Mouse (Mus musculus) adrenal gland, adult 10 weeks (tissue): ENCODE data around the gene Supt3. TPM values are rescaled to one million over a fixed set of nuclear protein-coding genes. Genes with fewer than 3 reads are reported as not detected.

ENCODE experiments used
- polyA plus RNA-seq: library from polyadenylated mRNA; stranded (reverse); fragments of 350-450 nt; fragmentation: Illumina TruSeq; extraction: RNeasy Lipid Tissue Mini Kit (QIAGEN cat#74804); gene quantifications from one replicate; pipeline ENCODE4 v1.2.3, GENCODE M21; 2014; ENCODE audit warnings: low read depth, low replicate concordance

Gene Supt3
- 26.2 TPM for polyA plus RNA-seq

GRCm38 (mm10) chr17:44776738-44777270, at the start of gene Supt3:
TSS of gene Supt3 (plus strand) at chr17:44777152.

DNA sequence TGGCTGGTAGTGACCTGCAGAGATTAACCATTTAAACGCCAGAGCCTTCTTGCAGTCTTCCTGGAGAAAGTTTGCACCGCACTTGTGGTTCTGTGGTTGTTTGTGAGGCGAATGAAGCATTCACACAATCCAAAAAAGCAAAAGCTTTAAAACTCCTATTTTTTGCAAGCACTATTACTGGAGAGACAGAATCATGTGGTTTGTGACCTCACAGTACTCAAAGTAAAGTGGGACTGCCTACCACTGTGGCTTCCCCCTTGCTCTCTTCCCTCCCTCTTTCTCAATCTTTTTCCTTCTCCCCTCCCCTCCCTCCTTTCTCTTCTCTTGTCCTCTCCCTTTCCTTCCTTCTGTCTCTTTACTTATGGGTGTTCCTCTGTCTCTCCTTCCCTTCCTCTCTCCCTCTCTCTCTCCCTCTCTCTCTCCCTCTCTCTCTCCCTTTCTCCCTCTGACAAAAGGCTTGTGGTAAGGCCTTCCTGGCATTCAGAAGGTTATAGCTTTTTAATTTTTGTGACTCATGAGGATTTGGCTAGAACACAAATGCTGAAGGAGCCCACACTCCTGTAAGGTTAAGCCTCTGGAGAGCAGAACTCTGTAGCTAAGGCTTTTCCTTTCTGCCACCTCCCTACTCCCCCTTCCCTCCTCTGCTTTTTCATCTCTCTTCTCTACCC, 37.7 kb downstream of the Supt3 start, which contains the start of gene Runx2:
Gene Runx2, minus strand, starts transcription at position 290 of the 668 bp plus-strand sequence.

Other genes with a start within 250 kb of the Supt3 start
- 11.3 TPM for gene Runx2, start 37.6 kb downstream of the Supt3 start, polyA plus RNA-seq